Mouse (Mus musculus) kidney, postnatal 36 days (tissue): ENCODE measurements around the gene Srbd1.
A peak's percentile ranks its signal among the peaks of the same experiment; 100 is the strongest.

Source experiments
- DNase-seq, 2 experiments: peaks; one replicate each; pipeline ENCODE4 v3.0.0; 2021 to 2022; ENCODE audit warnings: mixed read lengths in 2 of 2

Srbd1 gene

DNA sequence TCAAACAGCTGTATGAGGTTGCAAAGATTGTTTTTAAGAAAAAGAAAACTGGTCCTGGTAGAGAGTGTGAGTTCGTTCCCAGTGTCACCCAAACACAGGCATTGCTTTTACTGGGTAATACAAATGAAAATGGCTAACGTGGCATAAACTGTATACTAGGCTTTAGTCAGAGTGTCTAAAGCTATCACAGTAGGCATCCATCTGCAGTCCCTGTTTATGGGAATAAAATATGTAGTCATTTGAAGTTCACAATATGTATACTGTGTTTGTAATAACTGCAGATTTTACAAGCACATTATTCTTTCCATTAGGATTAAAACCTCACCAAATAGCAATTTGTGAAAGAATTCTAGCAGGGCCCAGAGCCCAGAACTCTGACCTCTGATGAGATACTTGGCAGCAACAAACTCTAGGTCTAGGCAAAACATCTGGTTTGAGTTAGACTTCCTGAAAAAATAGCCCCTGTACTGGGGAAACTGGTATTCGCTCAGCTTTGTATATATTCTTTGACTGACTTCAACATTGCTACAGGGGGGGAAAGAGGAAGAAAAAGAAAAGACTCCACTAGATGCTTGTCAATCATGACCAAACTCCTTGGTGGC, 112.8 kb downstream of the Srbd1 start:
- DNase-seq, result peak; percentile 14 to 18

GRCm38 (mm10) chr17:86030016-86030415, 115.0 kb downstream of the Srbd1 start:
- no peak for DNase-seq

GRCm38 (mm10) chr17:86029175-86029574, 115.8 kb downstream of the Srbd1 start:
- DNase-seq, result no peak

- DNase-seq, result no peak
Measured at GRCm38 (mm10) chr17:86027577-86028199, 117.3 kb downstream of the Srbd1 start.

GRCm38 (mm10) chr17:86024589-86024988, 120.4 kb downstream of the Srbd1 start:
- no peak for DNase-seq

- no peak for DNase-seq
Measured at GRCm38 (mm10) chr17:86022366-86022765, 122.6 kb downstream of the Srbd1 start.

DNA sequence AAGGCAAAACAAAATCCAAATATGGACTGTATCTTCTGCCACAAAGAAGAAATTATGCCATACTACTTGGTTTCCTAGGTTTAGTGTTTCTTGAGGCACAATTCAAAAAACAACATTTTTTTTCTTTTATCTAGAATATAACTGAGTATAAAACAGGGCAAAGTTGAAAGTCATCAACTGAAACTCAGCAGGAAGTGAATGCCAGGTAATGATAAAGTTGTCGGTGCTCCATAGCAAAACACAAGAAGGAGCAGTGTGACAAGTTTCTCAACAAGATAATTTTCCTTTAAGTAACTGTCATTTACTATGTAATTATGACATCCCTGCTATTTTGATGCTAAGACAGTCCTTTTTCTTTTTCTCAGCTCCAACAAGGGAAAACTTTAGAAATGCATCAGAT, 123.2 kb downstream of the Srbd1 start:
- DNase-seq, result no peak

- DNase-seq, result no peak
Measured at GRCm38 (mm10) chr17:86021231-86021630, 123.7 kb downstream of the Srbd1 start.

DNA sequence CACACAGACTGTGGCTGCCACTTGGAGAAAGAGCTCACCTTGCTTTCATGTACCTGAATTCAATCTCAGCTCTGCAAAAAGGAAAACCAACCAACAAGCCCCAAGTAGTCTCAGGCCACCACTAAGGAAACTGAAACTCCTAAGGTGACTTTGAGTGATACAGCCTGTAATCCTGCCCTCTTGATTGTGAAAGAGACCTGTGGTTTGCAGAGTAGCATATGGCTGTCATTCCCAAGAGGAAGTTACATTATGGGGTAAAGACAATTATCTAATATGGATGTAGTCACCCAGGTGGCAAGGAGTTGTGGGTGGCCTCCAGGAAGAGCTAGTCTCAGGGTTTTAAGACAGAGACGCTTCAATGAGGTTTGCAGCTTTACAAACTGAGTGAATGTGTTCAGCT, 125.2 kb downstream of the Srbd1 start:
- no peak for DNase-seq

- DNase-seq, result no peak
Measured at GRCm38 (mm10) chr17:86014246-86014645, 130.7 kb downstream of the Srbd1 start.

DNA sequence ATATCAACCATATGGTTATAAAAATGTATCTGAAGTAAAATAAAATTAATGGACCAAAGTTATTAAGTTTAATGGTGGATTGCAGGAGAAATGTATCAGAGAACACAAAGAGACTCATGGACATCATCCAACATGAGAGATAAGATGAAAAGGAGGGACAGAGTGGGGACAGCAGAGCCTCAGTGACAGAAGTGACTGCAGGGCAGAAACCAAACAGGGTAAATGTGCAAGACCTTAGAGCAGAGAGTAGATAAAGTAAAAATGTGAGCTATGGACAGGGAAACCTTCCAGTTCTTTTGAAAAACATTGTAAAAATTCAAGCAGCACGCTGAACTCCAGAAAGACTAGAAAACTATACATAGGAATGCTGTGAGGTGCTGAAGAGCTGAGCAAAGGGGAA, 132.4 kb downstream of the Srbd1 start:
- DNase-seq, result no peak

- no peak for DNase-seq
Measured at GRCm38 (mm10) chr17:86011849-86012248, 133.1 kb downstream of the Srbd1 start.

DNA sequence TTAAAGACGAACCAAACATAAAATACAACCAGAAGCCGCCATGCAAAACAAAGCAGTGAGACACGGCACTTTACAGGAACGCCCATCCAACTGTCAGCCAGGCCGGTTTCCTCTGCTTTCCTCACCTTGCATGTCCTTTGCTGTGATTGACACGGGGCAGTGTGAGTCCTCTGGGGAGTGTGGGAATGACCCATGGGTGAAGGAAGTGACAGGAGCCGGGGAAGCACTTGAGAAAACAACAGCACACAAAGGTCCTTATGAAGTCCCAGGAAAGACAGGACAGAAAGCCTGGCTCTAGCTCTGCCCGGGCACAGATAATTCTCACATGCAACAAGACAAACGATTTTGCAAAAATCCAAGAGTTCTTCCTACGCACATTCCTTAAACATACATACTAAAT, 136.6 kb downstream of the Srbd1 start:
- no peak for DNase-seq

DNA sequence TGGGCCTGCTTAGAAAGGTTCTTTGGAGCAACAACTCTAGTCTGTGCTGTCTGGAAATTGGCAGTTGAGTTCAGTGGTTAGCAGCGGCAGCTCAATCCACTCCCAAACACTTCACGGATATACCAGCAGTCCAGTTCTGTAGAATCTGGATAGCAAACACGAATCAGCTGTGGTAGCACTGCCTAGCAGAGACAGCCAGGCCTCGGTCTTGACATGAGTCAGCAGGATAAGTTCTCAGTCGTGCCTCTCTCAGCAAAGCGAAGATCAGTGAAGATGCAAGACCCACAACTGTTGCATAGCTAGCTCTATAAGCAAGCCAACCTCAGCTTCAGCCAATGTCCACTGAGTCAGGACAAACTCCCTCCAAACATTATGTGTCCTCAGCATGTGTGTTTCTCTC, 142.9 kb downstream of the Srbd1 start:
- DNase-seq, result no peak

GRCm38 (mm10) chr17:86001667-86002066, 143.3 kb downstream of the Srbd1 start:
- DNase-seq, result no peak

DNA sequence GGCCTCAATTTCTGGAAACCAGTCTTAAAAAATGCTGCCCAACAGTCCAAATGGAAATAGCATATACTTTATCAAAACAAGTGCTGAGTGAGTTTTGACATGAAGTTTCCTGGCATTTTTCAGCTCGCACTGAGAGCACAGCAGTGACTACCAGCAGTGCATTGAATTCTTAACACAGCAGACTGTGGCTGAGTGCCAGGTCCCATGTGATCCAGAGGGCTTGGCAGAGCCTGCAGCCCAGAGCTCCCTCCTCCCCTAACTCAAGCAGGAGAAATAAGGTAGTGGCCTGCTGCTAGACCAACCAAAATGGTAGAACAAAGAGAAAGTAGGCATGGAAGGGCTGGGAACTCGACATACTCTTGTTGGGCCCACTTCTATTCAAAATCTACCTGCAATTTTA, 149.2 kb downstream of the Srbd1 start:
- peak; percentile 89 to 95 for DNase-seq

- DNase-seq, result no peak
Measured at GRCm38 (mm10) chr17:85995086-85995485, 149.9 kb downstream of the Srbd1 start.

GRCm38 (mm10) chr17:85989058-85989769, 155.8 kb downstream of the Srbd1 start:
- DNase-seq, result peak; percentile 19 to 25

GRCm38 (mm10) chr17:85987531-85987930, 157.4 kb downstream of the Srbd1 start:
- no peak for DNase-seq

GRCm38 (mm10) chr17:85986624-85987023, 158.4 kb downstream of the Srbd1 start:
- DNase-seq, result no peak

DNA sequence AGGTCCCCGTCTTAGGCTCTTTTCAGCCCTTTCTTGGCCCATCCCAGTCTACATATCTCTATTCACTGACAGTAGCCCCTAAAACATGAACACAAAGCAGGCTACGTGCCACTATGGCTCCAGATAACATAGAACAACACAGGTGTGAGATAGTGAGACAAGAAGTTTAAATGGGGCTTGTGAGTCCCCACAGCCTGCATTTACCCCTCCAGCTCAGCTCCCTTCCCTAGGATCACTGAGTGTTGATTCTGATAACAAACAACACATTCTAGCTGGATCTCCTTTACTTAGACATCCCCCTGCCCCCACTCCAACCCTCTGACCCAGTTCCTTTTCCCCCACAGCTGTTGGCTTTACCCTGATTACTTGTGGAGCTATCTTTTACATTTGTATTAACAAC, 158.8 kb downstream of the Srbd1 start:
- no peak for DNase-seq

DNA sequence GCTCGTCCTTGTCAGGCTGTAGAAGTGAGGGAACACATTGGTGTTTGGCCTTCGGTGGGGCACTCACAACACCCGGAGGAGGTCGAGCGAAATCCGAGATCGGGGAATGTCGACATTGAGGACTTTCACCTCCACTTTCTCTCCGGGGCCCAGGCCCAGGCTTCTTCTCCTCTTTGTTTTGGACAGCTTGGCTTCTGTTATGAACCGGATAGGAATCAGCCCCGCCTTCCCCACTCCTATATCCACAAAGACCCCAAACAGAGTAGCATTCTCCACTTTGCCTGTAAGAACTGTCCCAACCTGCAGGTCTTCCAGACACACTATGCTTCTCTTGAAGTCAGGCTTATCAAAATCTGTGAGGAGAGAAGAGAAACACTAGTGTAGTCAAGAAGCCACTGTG, 159.8 kb downstream of the Srbd1 start:
- no peak for DNase-seq

- DNase-seq, result no peak
Measured at GRCm38 (mm10) chr17:85982271-85982670, 162.7 kb downstream of the Srbd1 start.

- no peak for DNase-seq
Measured at GRCm38 (mm10) chr17:85981869-85982268, 163.1 kb downstream of the Srbd1 start.
